Mouse (Mus musculus) central nervous system, embryonic 14 days (tissue): ENCODE measurements around the gene Aida. TPM values are rescaled to one million over a fixed set of nuclear protein-coding genes. Genes with fewer than 3 reads are reported as not detected.

Experiments
- polyA plus RNA-seq: library from polyadenylated mRNA; depleted of rRNA; stranded (reverse); fragments of >200 nt; gene quantifications from 2 replicates; pipeline ENCODE4 v1.2.3, GENCODE M21; 2012; rRNA removed

The Aida gene
- polyA plus RNA-seq, result 76.9 and 82.0 TPM in 2 replicates

DNA sequence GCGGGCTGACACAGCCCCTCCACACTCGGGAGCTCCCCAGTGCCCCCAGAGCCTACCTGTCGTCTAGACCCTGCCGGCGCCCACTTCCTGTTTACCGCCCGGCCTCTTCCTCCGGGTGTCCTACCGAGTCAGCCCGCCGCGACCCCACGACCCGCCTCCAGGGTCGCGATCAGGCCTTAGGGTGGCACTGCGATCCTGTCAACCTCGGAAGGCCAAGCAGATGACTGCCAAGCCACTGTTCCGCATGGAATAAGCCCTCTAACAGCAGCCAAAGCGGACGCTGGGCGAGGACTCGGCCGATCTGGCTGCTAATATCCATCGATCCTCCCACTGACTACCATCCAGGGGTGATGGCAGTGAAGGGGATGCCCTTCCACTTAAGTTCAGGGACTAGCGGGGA, at the start of gene Aida:
Aida (plus strand) TSS at position 126 of the 400 bp plus-strand sequence.

DNA sequence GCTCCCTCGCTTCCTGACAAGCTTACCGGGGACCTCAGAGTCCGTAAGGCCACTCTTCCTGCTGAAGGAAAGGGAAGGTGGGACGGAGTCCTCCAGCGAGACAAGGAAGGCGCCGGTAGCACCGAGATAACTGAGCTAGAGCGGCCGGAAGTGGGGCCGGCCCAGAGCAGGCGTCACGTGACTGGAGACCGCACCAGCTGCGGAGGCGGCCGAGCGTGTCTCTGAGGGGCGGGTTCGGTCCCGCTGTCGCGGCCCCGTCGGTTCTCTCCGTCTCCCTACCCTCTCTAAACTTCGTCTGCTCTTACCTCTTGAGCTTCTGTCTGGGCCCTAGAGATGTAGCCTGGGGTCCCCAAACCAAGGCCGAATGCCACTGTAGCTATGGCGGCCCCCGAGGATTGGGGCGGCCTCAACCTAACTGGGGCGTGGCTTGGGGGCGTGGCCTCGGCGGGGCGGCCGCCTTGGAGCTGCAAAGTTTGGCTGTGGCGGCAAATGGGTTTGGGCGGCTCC, 540 bp downstream of the Aida start, which contains the start of gene Brox:
Brox (minus strand) TSS at position 393 of the 507 bp plus-strand sequence.

DNA sequence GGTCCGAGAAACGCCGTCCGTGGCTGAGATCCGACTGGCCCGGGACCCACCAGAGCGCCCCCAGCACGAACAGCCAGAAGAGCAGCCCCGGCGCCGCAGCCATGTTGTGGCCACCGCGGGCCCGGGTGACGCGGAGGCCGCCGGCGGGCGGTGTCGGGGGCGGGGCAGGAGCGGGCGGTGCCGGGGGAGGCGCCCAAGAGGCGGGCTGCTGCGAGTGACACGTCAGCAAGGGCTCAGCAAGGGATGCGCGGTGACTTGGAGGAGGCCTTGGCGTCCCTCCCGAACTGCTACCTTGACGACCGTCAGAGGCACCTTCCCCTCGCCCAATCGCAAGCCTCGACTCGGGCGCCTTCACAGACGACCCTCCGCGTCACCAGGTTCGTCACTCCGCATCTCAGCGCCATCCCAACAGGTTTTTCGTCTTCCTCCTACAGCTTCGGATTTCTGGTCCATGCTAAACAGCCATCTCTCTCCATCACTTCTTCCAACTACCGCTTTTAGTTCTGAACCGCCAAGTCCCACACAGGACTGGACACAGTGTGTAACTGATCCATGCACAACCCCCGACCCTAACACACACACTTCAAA, 73.1 kb downstream of the Aida start, which contains the start of gene Mia3:
Mia3 (minus strand) TSS at position 127 of the 588 bp plus-strand sequence.

Other genes with a start within 250 kb of the Aida start
- 11.6 and 14.3 TPM in 2 replicates for gene Disp1, start 75.1 kb upstream of the Aida start, polyA plus RNA-seq
- gene Brox, start 679 bp downstream of the Aida start, polyA plus RNA-seq, result 68.0 and 74.1 TPM in 2 replicates
- 105 and 112 TPM in 2 replicates for gene Mia3, start 73.0 kb downstream of the Aida start, polyA plus RNA-seq
- 30.9 and 35.3 TPM in 2 replicates for gene Taf1a, start 92.4 kb downstream of the Aida start, polyA plus RNA-seq
- gene Hhipl2, start 121.6 kb downstream of the Aida start, polyA plus RNA-seq, result 0.85 and 1.5 TPM in 2 replicates